Mouse (Mus musculus): ENCODE results near the gene Fbxo47. TPM values are rescaled to one million over a fixed set of nuclear protein-coding genes. Genes with fewer than 3 reads are reported as not detected.
A peak's percentile ranks its signal among the peaks of the same experiment; 100 is the strongest.
"Not testable (repeated sequence)": the region's sequence is repeated elsewhere in the genome, so short reads cannot be mapped to it uniquely, and the experiment has no call there.

Gene Fbxo47
- polyA plus RNA-seq, 1 experiment = 0.98 TPM

- TF ChIP-seq CTCF (IDR thresholded peaks at IDR 0.05; ENCODE audit: borderline replicate concordance, insufficient read depth, low read depth, low read length) (no peak), POLR2A (IDR thresholded peaks at IDR 0.05; ENCODE audit: borderline replicate concordance, insufficient read depth, low read length) (no peak)
- Histone ChIP-seq H3K27me3 (ENCODE audit: control insufficient read depth, insufficient read depth, low read length) (no peaks in the 10 kb centered on the region), H3K4me1 (ENCODE audit: control insufficient read depth, insufficient read depth, low read length) (peaks cover 2% of the 10 kb centered on the region; the same call in 1 of the 2 replicates), H3K4me3 (replicated peaks; ENCODE audit: insufficient read depth, low read depth, low read length) (no peak overlapping the region), H3K27ac (ENCODE audit: insufficient read depth, low read length) (no peak overlapping the region)
- DNase-seq = no peak
- 84% methylated on average over 7 of the region's 7 CpGs for WGBS
These were observed 46.3 kb downstream of the Fbxo47 start for GRCm38 (mm10) chr11:97837641-97838149.

GRCm38 (mm10) chr11:97837051-97837450 lies 46.9 kb downstream of the Fbxo47 start:
- not testable (repeated sequence) for H3K4me3 ChIP-seq (replicated peaks; ENCODE audit: insufficient read depth, low read depth, low read length); H3K27ac ChIP-seq (ENCODE audit: insufficient read depth, low read length); H3K27me3 ChIP-seq (ENCODE audit: control insufficient read depth, insufficient read depth, low read length); DNase-seq; H3K4me1 ChIP-seq (ENCODE audit: control insufficient read depth, insufficient read depth, low read length)
- 72% methylated on average over 9 of the region's 9 CpGs for WGBS

GRCm38 (mm10) chr11:97836541-97836940 lies 47.4 kb downstream of the Fbxo47 start:
- TF ChIP-seq CTCF (IDR thresholded peaks at IDR 0.05; ENCODE audit: borderline replicate concordance, insufficient read depth, low read depth, low read length) (no peak), POLR2A (IDR thresholded peaks at IDR 0.05; ENCODE audit: borderline replicate concordance, insufficient read depth, low read length) (no peak)
- whole genome bisulfite sequencing = 64% methylated on average over 8 of the region's 8 CpGs
- Histone ChIP-seq H3K27me3 (ENCODE audit: control insufficient read depth, insufficient read depth, low read length) (no peaks in the 10 kb centered on the region), H3K4me1 (ENCODE audit: control insufficient read depth, insufficient read depth, low read length) (peaks cover 2% of the 10 kb centered on the region; the same call in 1 of the 2 replicates), H3K4me3 (replicated peaks; ENCODE audit: insufficient read depth, low read depth, low read length) (no peak overlapping the region), H3K27ac (ENCODE audit: insufficient read depth, low read length) (no peak overlapping the region)
- no peak for DNase-seq

GRCm38 (mm10) chr11:97833352-97833751 lies 50.6 kb downstream of the Fbxo47 start:
- no peak for DNase-seq
- Histone ChIP-seq H3K27ac (ENCODE audit: insufficient read depth, low read length) (no peak overlapping the region), H3K4me3 (replicated peaks; ENCODE audit: insufficient read depth, low read depth, low read length) (no peak overlapping the region), H3K4me1 (ENCODE audit: control insufficient read depth, insufficient read depth, low read length) (no peaks in the 10 kb centered on the region), H3K27me3 (ENCODE audit: control insufficient read depth, insufficient read depth, low read length) (no peaks in the 10 kb centered on the region)
- 77% methylated on average over 15 of the region's 15 CpGs for WGBS
- TF ChIP-seq POLR2A (IDR thresholded peaks at IDR 0.05; ENCODE audit: borderline replicate concordance, insufficient read depth, low read length) (no peak), CTCF (IDR thresholded peaks at IDR 0.05; ENCODE audit: borderline replicate concordance, insufficient read depth, low read depth, low read length) (no peak)

GRCm38 (mm10) chr11:97832001-97832400 lies 52.0 kb downstream of the Fbxo47 start:
- WGBS = 81% methylated on average over 11 of the region's 11 CpGs
- H3K27ac ChIP-seq (ENCODE audit: insufficient read depth, low read length) = no peak overlapping the region
- no peak for DNase-seq

GRCm38 (mm10) chr11:97830501-97830900 lies 53.5 kb downstream of the Fbxo47 start:
- Histone ChIP-seq H3K4me1 (ENCODE audit: control insufficient read depth, insufficient read depth, low read length) (no peaks in the 10 kb centered on the region), H3K27me3 (ENCODE audit: control insufficient read depth, insufficient read depth, low read length) (no peaks in the 10 kb centered on the region), H3K27ac (ENCODE audit: insufficient read depth, low read length) (no peak overlapping the region), H3K4me3 (replicated peaks; ENCODE audit: insufficient read depth, low read depth, low read length) (no peak overlapping the region)
- DNase-seq = no peak
- TF ChIP-seq CTCF (IDR thresholded peaks at IDR 0.05; ENCODE audit: borderline replicate concordance, insufficient read depth, low read depth, low read length) (no peak), POLR2A (IDR thresholded peaks at IDR 0.05; ENCODE audit: borderline replicate concordance, insufficient read depth, low read length) (no peak)
- 88% methylated on average over 6 of the region's 6 CpGs for WGBS

More at GRCm38 (mm10) chr11:97832001-97832400, 52.0 kb downstream of the Fbxo47 start:
- no peaks in the 10 kb centered on the region for H3K4me1 ChIP-seq (ENCODE audit: control insufficient read depth, insufficient read depth, low read length)
- H3K4me3 ChIP-seq (replicated peaks; ENCODE audit: insufficient read depth, low read depth, low read length) = no peak overlapping the region
- TF ChIP-seq CTCF (IDR thresholded peaks at IDR 0.05; ENCODE audit: borderline replicate concordance, insufficient read depth, low read depth, low read length) = no peak
- TF ChIP-seq POLR2A (IDR thresholded peaks at IDR 0.05; ENCODE audit: borderline replicate concordance, insufficient read depth, low read length) = no peak
- no peaks in the 10 kb centered on the region for H3K27me3 ChIP-seq (ENCODE audit: control insufficient read depth, insufficient read depth, low read length)

GRCm38 (mm10) chr11:97829913-97830476 lies 54.0 kb downstream of the Fbxo47 start:
- Histone ChIP-seq H3K4me1 (ENCODE audit: control insufficient read depth, insufficient read depth, low read length) (peaks cover 2% of the 10 kb centered on the region; the same call in 1 of the 2 replicates), H3K27ac (ENCODE audit: insufficient read depth, low read length) (no peak overlapping the region), H3K4me3 (replicated peaks; ENCODE audit: insufficient read depth, low read depth, low read length) (no peak overlapping the region), H3K27me3 (ENCODE audit: control insufficient read depth, insufficient read depth, low read length) (no peaks in the 10 kb centered on the region)
- WGBS = 77% methylated on average over 12 of the region's 12 CpGs
- no peak for TF ChIP-seq POLR2A (IDR thresholded peaks at IDR 0.05; ENCODE audit: borderline replicate concordance, insufficient read depth, low read length)
- no peak for TF ChIP-seq CTCF (IDR thresholded peaks at IDR 0.05; ENCODE audit: borderline replicate concordance, insufficient read depth, low read depth, low read length)
- no peak for DNase-seq

GRCm38 (mm10) chr11:97829365-97829764 lies 54.6 kb downstream of the Fbxo47 start:
- Histone ChIP-seq H3K27me3 (ENCODE audit: control insufficient read depth, insufficient read depth, low read length) (no peaks in the 10 kb centered on the region), H3K27ac (ENCODE audit: insufficient read depth, low read length) (no peak overlapping the region), H3K4me1 (ENCODE audit: control insufficient read depth, insufficient read depth, low read length) (peaks cover 7% of the 10 kb centered on the region; the same call in 1 of the 2 replicates), H3K4me3 (replicated peaks; ENCODE audit: insufficient read depth, low read depth, low read length) (no peak overlapping the region)
- DNase-seq = peak in 1 of 2 experiments; percentile 10
- 80% methylated on average over 7 of the region's 7 CpGs for WGBS
- TF ChIP-seq CTCF (IDR thresholded peaks at IDR 0.05; ENCODE audit: borderline replicate concordance, insufficient read depth, low read depth, low read length) (no peak), POLR2A (IDR thresholded peaks at IDR 0.05; ENCODE audit: borderline replicate concordance, insufficient read depth, low read length) (no peak)
